Mouse (Mus musculus): ENCODE data around the gene Tuba1c. TPM values are rescaled to one million over a fixed set of nuclear protein-coding genes. Genes with fewer than 3 reads are reported as not detected.

The Tuba1c gene
- polyA plus RNA-seq, 1 experiment from 2014 or later = 111 TPM

DNA sequence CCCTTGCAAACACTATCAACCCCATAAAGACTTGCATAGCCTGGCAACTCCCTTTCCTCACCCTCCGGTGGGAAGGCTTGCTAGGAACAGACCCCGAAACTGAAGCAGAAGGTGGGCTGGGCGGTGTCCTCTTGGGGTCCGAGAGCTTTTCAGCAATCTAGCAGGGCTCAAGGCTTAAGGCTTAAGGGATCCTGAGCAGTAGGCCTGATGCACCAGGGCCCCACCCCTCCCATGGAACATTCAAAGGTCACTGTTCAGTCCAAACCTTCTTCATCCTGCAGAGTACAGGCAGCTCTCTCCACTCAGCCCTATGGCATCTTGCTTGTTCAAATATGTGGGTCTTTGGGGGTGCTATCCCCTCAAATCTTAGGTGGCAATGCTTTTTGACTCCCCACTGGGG is 56.3 kb downstream of the Tuba1c start:
- Histone ChIP-seq H3K4me1 (replicated peaks) (peaks cover 53% of the 10 kb centered on the region), H3K9me3 (no peaks in the 10 kb centered on the region), H3K27me3 (ENCODE audit: insufficient read depth, poor library complexity, severe bottlenecking) (peaks cover 88% of the 10 kb centered on the region), H3K27ac (no peak overlapping the region), H3K36me3 (peaks cover 33% of the 10 kb centered on the region), H3K4me3 (peak overlapping the region; percentile 43; the same call in 1 of the 2 replicates)
- DNase-seq (ENCODE audit: low spot score) = no peak
- 67% methylated on average over 4 of the region's 4 CpGs for WGBS

- Histone ChIP-seq H3K4me1 (replicated peaks) (peaks cover 62% of the 10 kb centered on the region), H3K36me3 (peaks cover 19% of the 10 kb centered on the region), H3K27me3 (ENCODE audit: insufficient read depth, poor library complexity, severe bottlenecking) (peaks cover 100% of the 10 kb centered on the region), H3K9me3 (no peaks in the 10 kb centered on the region), H3K27ac (peak within 1 kb of the TSS; percentile 71), H3K4me3 (peak within 1 kb of the TSS; percentile 43)
- peak; percentile 47 for DNase-seq (ENCODE audit: low spot score)
- WGBS = 8% methylated on average over 60 of the region's 60 CpGs
These were observed 57.8 kb downstream of the Tuba1c start, which contains the start of gene C1ql4 for GRCm38 (mm10) chr15:99087253-99088075. C1ql4 (minus strand) TSS chr15:99087817.

Other genes with a start within 250 kb of the Tuba1c start
- 13.7 and 13.8 TPM in 2 replicates for gene Wnt1, start 240.0 kb upstream of the Tuba1c start, polyA plus RNA-seq (2016; fragmentation: Nextera tagmentation; extraction: Ambion mirVana)
- 0.21 and 0.56 TPM in 2 replicates for gene Ddn, start 220.4 kb upstream of the Tuba1c start, polyA plus RNA-seq (2016; fragmentation: Nextera tagmentation; extraction: Ambion mirVana)
- 88.7 and 89.0 TPM in 2 replicates for gene Prkag1, start 198.4 kb upstream of the Tuba1c start, polyA plus RNA-seq (2016; fragmentation: Nextera tagmentation; extraction: Ambion mirVana)
- gene Kmt2d, start 158.7 kb upstream of the Tuba1c start, polyA plus RNA-seq (2016; fragmentation: Nextera tagmentation; extraction: Ambion mirVana) = 10.2 and 11.2 TPM in 2 replicates
- gene Rhebl1, start 135.4 kb upstream of the Tuba1c start, polyA plus RNA-seq (2016; fragmentation: Nextera tagmentation; extraction: Ambion mirVana) = 21.0 and 25.7 TPM in 2 replicates
- gene Dhh, start 131.4 kb upstream of the Tuba1c start, polyA plus RNA-seq (2016; fragmentation: Nextera tagmentation; extraction: Ambion mirVana) = 0.42 and 0.46 TPM in 2 replicates
- gene Lmbr1l, start 111.7 kb upstream of the Tuba1c start, polyA plus RNA-seq (2016; fragmentation: Nextera tagmentation; extraction: Ambion mirVana) = 22.3 and 25.5 TPM in 2 replicates
- 2,254 and 2,463 TPM in 2 replicates for gene Tuba1b, start 95.3 kb upstream of the Tuba1c start, polyA plus RNA-seq (2016; fragmentation: Nextera tagmentation; extraction: Ambion mirVana)
- gene Gm49450, start 76.3 kb upstream of the Tuba1c start, polyA plus RNA-seq (2016; fragmentation: Nextera tagmentation; extraction: Ambion mirVana) = not detected in 2 replicates
- gene Tuba1a, start 76.2 kb upstream of the Tuba1c start, polyA plus RNA-seq (2016; fragmentation: Nextera tagmentation; extraction: Ambion mirVana) = 4,838 and 8,764 TPM in 2 replicates
- gene Prph, start 25.3 kb downstream of the Tuba1c start, polyA plus RNA-seq (2016; fragmentation: Nextera tagmentation; extraction: Ambion mirVana) = 9.7 and 14.4 TPM in 2 replicates
- gene Troap, start 44.7 kb downstream of the Tuba1c start, polyA plus RNA-seq (2016; fragmentation: Nextera tagmentation; extraction: Ambion mirVana) = 41.6 and 46.8 TPM in 2 replicates
- gene C1ql4, start 57.9 kb downstream of the Tuba1c start, polyA plus RNA-seq (2016; fragmentation: Nextera tagmentation; extraction: Ambion mirVana) = 0.78 and 8.7 TPM in 2 replicates
- gene Dnajc22, start 63.3 kb downstream of the Tuba1c start, polyA plus RNA-seq (2016; fragmentation: Nextera tagmentation; extraction: Ambion mirVana) = 1.9 and 2.2 TPM in 2 replicates
- gene Spats2, start 96.0 kb downstream of the Tuba1c start, polyA plus RNA-seq (2016; fragmentation: Nextera tagmentation; extraction: Ambion mirVana) = 58.4 and 62.6 TPM in 2 replicates
- gene Kcnh3, start 195.0 kb downstream of the Tuba1c start, polyA plus RNA-seq (2016; fragmentation: Nextera tagmentation; extraction: Ambion mirVana) = 0.04 and 0.12 TPM in 2 replicates
- gene Mcrs1, start 222.1 kb downstream of the Tuba1c start, polyA plus RNA-seq (2016; fragmentation: Nextera tagmentation; extraction: Ambion mirVana) = 194 and 213 TPM in 2 replicates